Mouse (Mus musculus) hindbrain, embryonic 16.5 days (tissue): ENCODE data around the gene Rgl1. TPM values are rescaled to one million over a fixed set of nuclear protein-coding genes. Genes with fewer than 3 reads are reported as not detected.

Experiments
- ATAC-seq: fragments of 200-750 bp; cut with Nextera tagmentation; 2 replicates; pipeline ENCODE4 v1.8.0; 2017; ENCODE audit warnings: moderate TSS enrichment, moderate library complexity
- H3K27ac ChIP-seq: fragments of 300-500 bp; sonication (generic); 2 replicates; pipeline ENCODE4 v1.5.1; 2014; ENCODE audit warnings: low read depth, mild to moderate bottlenecking, control low read depth, low read length, moderate library complexity
- H3K27me3 ChIP-seq: fragments of 300-500 bp; sonication (generic); replicated peaks from 2 replicates; pipeline ENCODE4 v1.6.1; 2014; ENCODE audit warnings: low read length; ENCODE audit not compliant: control insufficient read depth, insufficient read depth
- H3K36me3 ChIP-seq: fragments of 300-500 bp; sonication (generic); 2 replicates; pipeline ENCODE4 v1.6.1; 2014; ENCODE audit warnings: mild to moderate bottlenecking, low read length, moderate library complexity, mixed read lengths; ENCODE audit not compliant: control insufficient read depth, insufficient read depth
- H3K4me1 ChIP-seq: fragments of 300-500 bp; sonication (generic); 2 replicates; pipeline ENCODE4 v1.6.1; 2014; ENCODE audit warnings: low read depth, low read length; ENCODE audit not compliant: control insufficient read depth, insufficient read depth
- H3K4me2 ChIP-seq: fragments of 300-500 bp; sonication (generic); 2 replicates; pipeline ENCODE4 v1.6.1; 2014; ENCODE audit warnings: mild to moderate bottlenecking, low read length, control low read depth, moderate library complexity
- H3K4me3 ChIP-seq: fragments of 300-500 bp; sonication (generic); 2 replicates; pipeline ENCODE4 v1.5.1; 2014; ENCODE audit warnings: mild to moderate bottlenecking, low read length, control low read depth, moderate library complexity
- H3K9ac ChIP-seq: fragments of 300-500 bp; sonication (generic); 2 replicates; pipeline ENCODE4 v1.6.1; 2014; ENCODE audit warnings: low read depth, mild to moderate bottlenecking, control low read depth, low read length, moderate library complexity
- H3K9me3 ChIP-seq: fragments of 300-500 bp; sonication (generic); 2 replicates; pipeline ENCODE4 v1.6.1; 2014; ENCODE audit warnings: mild to moderate bottlenecking, low read length, moderate library complexity; ENCODE audit not compliant: control insufficient read depth
- WGBS: fragments of 180-500 bp; shearing (Covaris S2); extraction: QIAGEN DNeasy Blood & Tissue Kit; methylation state at CpG from one replicate; pipeline ENCODE4 v1.1.7; 2014; 5-methylcytosine and 5-hydroxymethylcytosine counted together
- polyA plus RNA-seq: library from polyadenylated mRNA; unstranded; fragments of >200 nt; fragmentation: Nextera tagmentation; extraction: Ambion mirVana; gene quantifications from 2 replicates; pipeline ENCODE4 v1.2.1, GENCODE M21; 2015

Rgl1 gene
- polyA plus RNA-seq, 1 experiment from 2014 or later, result 18.4 TPM

DNA sequence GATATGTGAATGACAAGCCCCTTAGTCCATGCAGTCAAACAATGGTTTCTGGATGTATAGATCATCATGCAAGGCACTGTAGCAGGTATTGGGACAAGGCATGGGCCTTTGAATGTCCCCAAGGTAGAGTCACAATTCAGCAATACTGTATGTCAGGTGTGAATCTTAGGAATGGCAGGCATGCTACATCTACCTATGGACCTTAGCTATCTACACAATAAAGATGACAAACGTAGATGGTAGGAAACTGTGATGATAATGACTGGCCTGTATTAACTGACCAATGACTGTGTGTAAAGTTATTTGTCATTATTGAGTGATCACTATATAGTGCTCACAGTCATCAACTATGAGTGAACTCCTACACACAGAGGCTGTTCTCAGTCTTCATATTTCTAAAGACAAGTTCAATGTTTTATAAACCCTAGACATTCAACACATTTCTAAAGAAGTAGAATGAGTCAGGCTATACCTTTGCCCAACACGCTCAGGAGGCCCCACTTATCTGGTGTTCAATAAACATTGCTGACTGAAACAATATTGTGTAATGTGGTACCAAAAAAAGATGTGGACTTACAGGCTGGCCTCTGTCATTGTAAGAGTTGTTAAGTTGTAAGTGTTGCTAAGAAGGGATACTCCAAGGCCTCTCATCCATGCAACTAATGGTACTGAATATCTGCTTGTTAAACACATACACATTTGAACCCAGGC is 222.5 kb downstream of the Rgl1 start:
- Histone ChIP-seq H3K36me3 (peaks cover 12% of the 10 kb centered on the region), H3K27ac (no peak overlapping the region), H3K4me2 (no peak overlapping the region), H3K4me3 (no peak overlapping the region), H3K27me3 (no peaks in the 10 kb centered on the region), H3K9ac (no peak overlapping the region), H3K4me1 (no peaks in the 10 kb centered on the region), H3K9me3 (no peaks in the 10 kb centered on the region)
- ATAC-seq, result no peak
- 95% methylated on average over 2 of the region's 2 CpGs for WGBS

DNA sequence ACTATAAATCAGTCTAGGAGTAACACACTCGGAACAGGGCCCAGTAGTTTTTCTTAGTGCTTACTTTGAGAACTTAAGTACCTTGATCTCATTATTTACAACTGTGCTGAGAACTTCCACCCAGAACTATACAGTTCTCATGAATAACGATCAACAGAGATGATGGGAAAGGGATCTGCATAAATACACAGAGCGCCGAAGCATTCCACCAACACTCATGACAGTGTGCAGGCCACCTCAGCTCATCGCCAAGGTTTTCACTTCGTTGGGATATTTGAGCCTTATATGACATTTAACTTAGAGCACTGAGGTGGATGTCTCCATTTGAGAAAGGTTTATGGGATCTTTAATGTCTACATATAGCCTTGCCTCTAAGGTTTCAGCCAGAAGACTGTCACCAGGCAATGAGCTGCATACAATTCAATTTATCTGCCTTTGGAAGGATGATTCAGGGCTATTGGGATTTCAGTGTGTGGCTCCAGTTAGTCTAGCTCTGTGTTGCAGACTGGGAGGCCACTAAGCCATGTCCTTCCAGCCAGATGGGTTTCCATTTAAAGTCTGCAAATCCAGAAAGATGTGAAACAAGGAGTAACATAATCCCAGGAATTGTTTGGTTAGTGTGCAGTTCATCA is 223.3 kb downstream of the Rgl1 start:
- H3K36me3 ChIP-seq, result peaks cover 12% of the 10 kb centered on the region
- H3K4me3 ChIP-seq, result no peak overlapping the region
- 94% methylated on average over 6 of the region's 6 CpGs for WGBS
- H3K27ac ChIP-seq, result no peak overlapping the region
- H3K9ac ChIP-seq, result no peak overlapping the region
- ATAC-seq, result no peak
- no peaks in the 10 kb centered on the region for H3K27me3 ChIP-seq
- no peaks in the 10 kb centered on the region for H3K4me1 ChIP-seq
- no peaks in the 10 kb centered on the region for H3K9me3 ChIP-seq
- no peak overlapping the region for H3K4me2 ChIP-seq

- Histone ChIP-seq H3K27me3 (no peaks in the 10 kb centered on the region), H3K9me3 (no peaks in the 10 kb centered on the region), H3K4me1 (no peaks in the 10 kb centered on the region), H3K9ac (no peak overlapping the region), H3K36me3 (peaks cover 9% of the 10 kb centered on the region), H3K4me3 (no peak overlapping the region), H3K4me2 (no peak overlapping the region), H3K27ac (no peak overlapping the region)
- WGBS, result 89% methylated on average over 3 of the region's 3 CpGs
- ATAC-seq, result no peak
Measured at GRCm38 (mm10) chr1:152540304-152540887, 225.8 kb downstream of the Rgl1 start.

DNA sequence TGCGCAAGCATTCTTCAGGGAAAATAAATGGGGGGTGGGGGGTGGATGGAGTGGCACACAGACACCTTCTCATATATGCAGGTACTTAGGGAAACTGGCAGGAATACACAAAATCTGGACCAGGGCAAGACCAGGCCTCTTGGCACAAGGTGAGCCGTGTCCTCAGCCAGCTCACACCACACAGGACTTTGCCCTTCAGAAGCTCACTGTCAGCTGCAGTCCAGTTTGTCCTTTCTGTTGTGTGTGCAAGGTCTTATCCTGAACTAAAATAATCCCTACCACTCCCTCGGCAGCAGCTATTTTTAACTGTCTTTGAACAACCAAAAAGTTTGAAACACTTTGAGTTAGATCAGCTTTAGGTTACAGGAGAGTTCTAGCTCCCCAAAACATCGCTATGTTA is 227.3 kb downstream of the Rgl1 start:
- Histone ChIP-seq H3K9ac (no peak overlapping the region), H3K36me3 (peaks cover 5% of the 10 kb centered on the region), H3K4me1 (no peaks in the 10 kb centered on the region), H3K9me3 (no peaks in the 10 kb centered on the region), H3K27me3 (no peaks in the 10 kb centered on the region), H3K4me3 (no peak overlapping the region), H3K27ac (no peak overlapping the region), H3K4me2 (no peak overlapping the region)
- ATAC-seq, result no peak
- 92% methylated on average over 4 of the region's 4 CpGs for WGBS

- H3K4me2 ChIP-seq, result no peak overlapping the region
- ATAC-seq, result 0 out of 2 replicates have a peak, but pooled peaks have one; percentile 58
- H3K9ac ChIP-seq, result no peak overlapping the region; the same call in 1 of the 2 replicates
- no peaks in the 10 kb centered on the region for H3K4me1 ChIP-seq
- 60% methylated on average over 13 of the region's 13 CpGs for WGBS
- no peak overlapping the region for H3K4me3 ChIP-seq
- no peaks in the 10 kb centered on the region for H3K9me3 ChIP-seq
- no peaks in the 10 kb centered on the region for H3K36me3 ChIP-seq
- H3K27ac ChIP-seq, result peak overlapping the region; percentile 39; the same call in 1 of the 2 replicates
- no peaks in the 10 kb centered on the region for H3K27me3 ChIP-seq
Measured at GRCm38 (mm10) chr1:152537186-152537585, 229.0 kb downstream of the Rgl1 start.

GRCm38 (mm10) chr1:152536416-152537018 is 229.6 kb downstream of the Rgl1 start:
- Histone ChIP-seq H3K36me3 (no peaks in the 10 kb centered on the region), H3K4me1 (no peaks in the 10 kb centered on the region), H3K4me2 (no peak overlapping the region), H3K9me3 (no peaks in the 10 kb centered on the region), H3K9ac (no peak overlapping the region; the same call in 1 of the 2 replicates), H3K27me3 (no peaks in the 10 kb centered on the region), H3K4me3 (no peak overlapping the region), H3K27ac (peak overlapping the region; percentile 13; the same call in 1 of the 2 replicates)
- WGBS, result 51% methylated on average over 16 of the region's 16 CpGs
- ATAC-seq, result peak; percentile 45; the same call in 1 of the 2 replicates

GRCm38 (mm10) chr1:152534531-152534930 is 231.6 kb downstream of the Rgl1 start:
- H3K27me3 ChIP-seq, result no peaks in the 10 kb centered on the region
- H3K27ac ChIP-seq, result no peak overlapping the region
- H3K9me3 ChIP-seq, result no peaks in the 10 kb centered on the region
- 91% methylated on average over 7 of the region's 7 CpGs for WGBS
- H3K4me2 ChIP-seq, result no peak overlapping the region
- H3K4me3 ChIP-seq, result no peak overlapping the region
- H3K4me1 ChIP-seq, result no peaks in the 10 kb centered on the region
- no peaks in the 10 kb centered on the region for H3K36me3 ChIP-seq
- ATAC-seq, result no peak
- H3K9ac ChIP-seq, result no peak overlapping the region

GRCm38 (mm10) chr1:152531498-152531897 is 234.7 kb downstream of the Rgl1 start:
- no peaks in the 10 kb centered on the region for H3K36me3 ChIP-seq
- WGBS, result 77% methylated on average over 15 of the region's 15 CpGs
- H3K4me1 ChIP-seq, result no peaks in the 10 kb centered on the region
- no peak for ATAC-seq
- no peak overlapping the region for H3K4me3 ChIP-seq
- no peaks in the 10 kb centered on the region for H3K27me3 ChIP-seq
- no peak overlapping the region for H3K4me2 ChIP-seq
- no peak overlapping the region for H3K9ac ChIP-seq
- H3K27ac ChIP-seq, result no peak overlapping the region
- H3K9me3 ChIP-seq, result no peaks in the 10 kb centered on the region

- Histone ChIP-seq H3K9ac (no peak overlapping the region), H3K27me3 (no peaks in the 10 kb centered on the region), H3K4me1 (no peaks in the 10 kb centered on the region), H3K9me3 (no peaks in the 10 kb centered on the region), H3K4me3 (no peak overlapping the region), H3K27ac (no peak overlapping the region), H3K36me3 (no peaks in the 10 kb centered on the region), H3K4me2 (no peak overlapping the region)
- 83% methylated on average over 3 of the region's 3 CpGs for WGBS
- no peak for ATAC-seq
Measured at GRCm38 (mm10) chr1:152528778-152529177, 237.4 kb downstream of the Rgl1 start.
